Mouse (Mus musculus) CH12.LX (cell line): ENCODE data around the gene Arih1. TPM values are rescaled to one million over a fixed set of nuclear protein-coding genes. Genes with fewer than 3 reads are reported as not detected.

Source experiments
- DNase-seq: peaks from one replicate; pipeline ENCODE4 v3.0.0-alpha.2; 2013; ENCODE audit errors: extremely low read depth
- H3K27ac ChIP-seq: 2 replicates; pipeline ENCODE4 v1.5.1; 2012; ENCODE audit warnings: low read depth, mild to moderate bottlenecking, control low read depth, moderate library complexity; ENCODE audit not compliant: insufficient read depth
- H3K27me3 ChIP-seq: replicated peaks from 2 replicates; pipeline ENCODE3; 2012; ENCODE audit warnings: inconsistent platforms
- H3K36me3 ChIP-seq, 2 experiments: replicated peaks in 1 of 2; 2 replicates each; pipeline versions ENCODE3 to v1.6.1; 2012; ENCODE audit warnings: inconsistent platforms in 1 of 2, low read length in 1 of 2, mild to moderate bottlenecking in 1 of 2, mixed read lengths in 1 of 2, moderate library complexity in 1 of 2; ENCODE audit not compliant: control insufficient read depth in 1 of 2, insufficient read depth in 1 of 2
- H3K4me1 ChIP-seq, 2 experiments: 2 replicates each; pipeline ENCODE4 v1.6.1; 2012; ENCODE audit warnings: inconsistent platforms in 1 of 2, moderate library complexity in 1 of 2; ENCODE audit not compliant: insufficient read depth in 2 of 2, control insufficient read depth in 1 of 2
- H3K4me2 ChIP-seq: 2 replicates; pipeline ENCODE4 v1.6.1; 2012; ENCODE audit warnings: low read depth, mild to moderate bottlenecking, control low read depth; ENCODE audit not compliant: poor library complexity, insufficient read depth, severe bottlenecking
- H3K4me3 ChIP-seq, 3 experiments: fragments of 150-350 bp in 1 of 3; sonication (generic) in 1 of 3; replicated peaks in 1 of 3; 2 replicates each; pipeline versions ENCODE3 to v1.5.1; 2011 to 2012; ENCODE audit warnings: low read depth in 2 of 3, low read length in 2 of 3, mild to moderate bottlenecking in 2 of 3, moderate library complexity in 2 of 3, control low read depth in 1 of 3, improper control_type of control experiment in 1 of 3, inconsistent platforms in 1 of 3, mixed read lengths in 1 of 3; ENCODE audit not compliant: poor library complexity in 1 of 3
- H3K79me2 ChIP-seq: replicated peaks from 2 replicates; pipeline ENCODE4 v1.6.1; 2012; ENCODE audit warnings: mild to moderate bottlenecking, moderate library complexity; ENCODE audit not compliant: control insufficient read depth, poor library complexity, insufficient read depth, severe bottlenecking; ENCODE audit errors: extremely low read depth
- H3K9ac ChIP-seq: 2 replicates; pipeline ENCODE4 v1.6.1; 2012; ENCODE audit warnings: low read depth, mild to moderate bottlenecking, control low read depth, moderate library complexity; ENCODE audit not compliant: insufficient read depth
- H3K9me3 ChIP-seq: replicated peaks from 2 replicates; pipeline ENCODE3; 2012; ENCODE audit warnings: low read length, inconsistent platforms, mixed read lengths
- BHLHE40 ChIP-seq: IDR thresholded peaks from 2 replicates; pipeline ENCODE4 v1.6.1; 2011; ENCODE audit warnings: mild to moderate bottlenecking, low read depth, low read length, improper control_type of control experiment
- CTCF ChIP-seq, 2 experiments: IDR thresholded peaks in 1 of 2; conservative IDR thresholded peaks in 1 of 2; 2 replicates each; pipeline ENCODE4 v1.5.1; 2011 to 2012; ENCODE audit warnings: low read depth in 2 of 2, low read length in 2 of 2, improper control_type of control experiment in 1 of 2, inconsistent platforms in 1 of 2, mild to moderate bottlenecking in 1 of 2, moderate library complexity in 1 of 2
- E2F4 ChIP-seq: IDR thresholded peaks from 2 replicates; pipeline ENCODE4 v1.6.1; 2011; ENCODE audit warnings: low read depth, low read length, improper control_type of control experiment; ENCODE audit not compliant: insufficient replicate concordance
- ELF1 ChIP-seq: IDR thresholded peaks from 2 replicates; pipeline ENCODE4 v1.6.1; 2014; ENCODE audit warnings: low read depth, mild to moderate bottlenecking, inconsistent platforms, low read length, improper control_type of control experiment
- GABPA ChIP-seq: IDR thresholded peaks from 2 replicates; pipeline ENCODE4 v1.6.1; 2012; ENCODE audit warnings: low read depth, low read length, improper control_type of control experiment, inconsistent platforms; ENCODE audit not compliant: insufficient replicate concordance
- HCFC1 ChIP-seq: IDR thresholded peaks from 2 replicates; pipeline ENCODE4 v1.6.1; 2012; ENCODE audit warnings: low read depth, mild to moderate bottlenecking, inconsistent platforms, low read length, improper control_type of control experiment
- IRF4 ChIP-seq: IDR thresholded peaks from 2 replicates; pipeline ENCODE4 v1.6.1; 2014; ENCODE audit warnings: low read depth, mild to moderate bottlenecking, inconsistent platforms, low read length, improper control_type of control experiment
- KAT2A ChIP-seq: IDR thresholded peaks from 2 replicates; pipeline ENCODE4 v1.6.1; 2012; ENCODE audit warnings: low read length, improper control_type of control experiment, inconsistent platforms; ENCODE audit not compliant: insufficient replicate concordance
- MAFK ChIP-seq: IDR thresholded peaks from 2 replicates; pipeline ENCODE4 v1.6.1; 2011; ENCODE audit warnings: low read length, improper control_type of control experiment; ENCODE audit not compliant: insufficient replicate concordance
- MEF2A ChIP-seq: IDR thresholded peaks from 2 replicates; pipeline ENCODE4 v1.6.1; 2014; ENCODE audit warnings: low read depth, mild to moderate bottlenecking, inconsistent platforms, low read length, improper control_type of control experiment, borderline replicate concordance
- MXI1 ChIP-seq: IDR thresholded peaks from 2 replicates; pipeline ENCODE4 v1.6.1; 2011; ENCODE audit warnings: mild to moderate bottlenecking, low read depth, low read length, improper control_type of control experiment
- MYC ChIP-seq: IDR thresholded peaks from 2 replicates; pipeline ENCODE4 v1.6.1; 2011; ENCODE audit warnings: low read depth, mild to moderate bottlenecking, improper control_type of control experiment, low read length
- NELFE ChIP-seq: IDR thresholded peaks from 2 replicates; pipeline ENCODE4 v1.6.1; 2011; ENCODE audit warnings: low read depth, low read length, improper control_type of control experiment
- NRF1 ChIP-seq: IDR thresholded peaks from 2 replicates; pipeline ENCODE4 v1.6.1; 2014; ENCODE audit warnings: low read depth, mild to moderate bottlenecking, inconsistent platforms, low read length, improper control_type of control experiment, moderate library complexity
- PAX5 ChIP-seq: IDR thresholded peaks from 2 replicates; pipeline ENCODE4 v1.6.1; 2012; ENCODE audit warnings: low read length, inconsistent platforms, mixed read lengths
- POLR2A ChIP-seq: IDR thresholded peaks from 2 replicates; pipeline ENCODE4 v1.6.1; 2011; ENCODE audit warnings: low read depth, mild to moderate bottlenecking, improper control_type of control experiment, low read length
- POLR2AphosphoS2 ChIP-seq: IDR thresholded peaks from 2 replicates; pipeline ENCODE4 v1.6.1; 2011; ENCODE audit warnings: low read depth, low read length, improper control_type of control experiment
- RAD21 ChIP-seq: IDR thresholded peaks from 2 replicates; pipeline ENCODE4 v1.6.1; 2011; ENCODE audit warnings: low read depth, mild to moderate bottlenecking, low read length, improper control_type of control experiment, moderate library complexity
- RCOR1 ChIP-seq: conservative IDR thresholded peaks from 2 replicates; pipeline ENCODE4 v1.6.1; 2012; ENCODE audit warnings: low read depth, mild to moderate bottlenecking, inconsistent platforms, low read length, improper control_type of control experiment
- SMC3 ChIP-seq: IDR thresholded peaks from 2 replicates; pipeline ENCODE4 v1.6.1; 2011; ENCODE audit warnings: low read depth, low read length, improper control_type of control experiment
- TBP ChIP-seq: conservative IDR thresholded peaks from 2 replicates; pipeline ENCODE4 v1.6.1; 2011; ENCODE audit warnings: low read depth, low read length, improper control_type of control experiment
- TCF12 ChIP-seq: IDR thresholded peaks from 2 replicates; pipeline ENCODE4 v1.6.1; 2014; ENCODE audit warnings: low read depth, mild to moderate bottlenecking, inconsistent platforms, low read length, improper control_type of control experiment
- UBTF ChIP-seq: IDR thresholded peaks from 2 replicates; pipeline ENCODE4 v1.6.1; 2012; ENCODE audit warnings: low read depth, mild to moderate bottlenecking, inconsistent platforms, low read length, improper control_type of control experiment, moderate library complexity
- USF1 ChIP-seq: IDR thresholded peaks from 2 replicates; pipeline ENCODE4 v1.6.1; 2014; ENCODE audit warnings: low read depth, mild to moderate bottlenecking, inconsistent platforms, low read length, improper control_type of control experiment
- USF2 ChIP-seq: conservative IDR thresholded peaks from 2 replicates; pipeline ENCODE4 v1.6.1; 2011; ENCODE audit warnings: low read depth, low read length, improper control_type of control experiment
- ZMIZ1 ChIP-seq: IDR thresholded peaks from 2 replicates; pipeline ENCODE4 v1.6.1; 2012; ENCODE audit warnings: low read depth, mild to moderate bottlenecking, inconsistent platforms, low read length, improper control_type of control experiment
- ZNF384 ChIP-seq: IDR thresholded peaks from 2 replicates; pipeline ENCODE4 v1.6.1; 2012; ENCODE audit warnings: low read depth, low read length, improper control_type of control experiment, inconsistent platforms
- dilution Hi-C: fragments of 300-500 bp; cut with MboI; formaldehyde crosslinking; loops from 2 replicates; pipeline ENCODE4 v1.14.3; 2020; ENCODE audit warnings: low sequenced_read_pairs; ENCODE audit not compliant: extremely low pct_unique_long_range_greater_than_20kb, extremely low pct_ligation_motif_present
- in situ Hi-C: fragments of 300-500 bp; cut with MboI; formaldehyde crosslinking; loops from 3 replicates; pipeline ENCODE4 v1.14.3; 2019; ENCODE audit warnings: low sequenced_read_pairs, low pct_ligation_motif_present, low pct_unique_long_range_greater_than_20kb, mixed read lengths
- polyA plus RNA-seq: library from polyadenylated mRNA; unstranded; fragments of >175 nt; gene quantifications from 2 replicates; pipeline ENCODE4 v1.2.1, GENCODE M21; 2012; ENCODE audit warnings: low read depth; ENCODE audit not compliant: insufficient read length
- total RNA-seq, 2 experiments: library from RNA; depleted of rRNA; stranded (reverse); fragments of 300-350 nt in 1 of 2; fragments of >200 nt in 1 of 2; gene quantifications; 2 replicates each; pipeline ENCODE4 v1.2.3; 2012 to 2014

Arih1 gene
- total and polyA plus RNA-seq, 3 experiments = 38.7 to 68.7 (median 52.4) TPM

DNA sequence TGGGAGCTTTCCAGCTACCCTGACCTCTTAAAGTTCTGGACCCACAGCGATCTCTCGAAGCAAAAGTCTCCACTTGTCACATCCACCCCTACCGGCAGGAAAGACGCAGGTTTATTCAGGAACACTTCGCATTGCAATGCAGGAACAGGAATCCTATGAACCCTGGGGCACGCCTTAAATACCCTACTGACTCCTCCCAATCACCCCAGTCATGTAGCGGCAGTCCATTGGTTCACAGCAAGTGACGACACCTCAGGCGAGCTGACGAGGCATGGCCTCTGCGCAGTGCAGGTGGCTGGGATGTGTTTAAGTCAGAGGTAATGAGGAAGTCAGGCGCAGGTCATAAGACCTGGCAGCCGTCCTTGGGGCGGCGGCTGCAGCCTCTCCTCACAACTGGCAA lies 110.8 kb downstream of the Arih1 start:
- in situ Hi-C loops (no loop called here), dilution Hi-C loops (no loop called here)
- TF ChIP-seq E2F4 (no peak), NRF1 (no peak), ELF1 (no peak), ZNF384 (no peak), POLR2AphosphoS2 (no peak), MEF2A (no peak), RCOR1 (no peak), USF1 (no peak), BHLHE40 (no peak), ZMIZ1 (no peak)
- Histone ChIP-seq H3K4me1 (no peaks in the 10 kb centered on the region), H3K36me3 (no peaks in the 10 kb centered on the region), H3K4me2 (no peak overlapping the region), H3K27ac (no peak overlapping the region), H3K9ac (no peak overlapping the region), H3K27me3 (no peaks in the 10 kb centered on the region), H3K4me3 (no peak overlapping the region), H3K9me3 (peaks cover 6% of the 10 kb centered on the region), H3K79me2 (no peaks in the 10 kb centered on the region)
- DNase-seq = no peak

DNA sequence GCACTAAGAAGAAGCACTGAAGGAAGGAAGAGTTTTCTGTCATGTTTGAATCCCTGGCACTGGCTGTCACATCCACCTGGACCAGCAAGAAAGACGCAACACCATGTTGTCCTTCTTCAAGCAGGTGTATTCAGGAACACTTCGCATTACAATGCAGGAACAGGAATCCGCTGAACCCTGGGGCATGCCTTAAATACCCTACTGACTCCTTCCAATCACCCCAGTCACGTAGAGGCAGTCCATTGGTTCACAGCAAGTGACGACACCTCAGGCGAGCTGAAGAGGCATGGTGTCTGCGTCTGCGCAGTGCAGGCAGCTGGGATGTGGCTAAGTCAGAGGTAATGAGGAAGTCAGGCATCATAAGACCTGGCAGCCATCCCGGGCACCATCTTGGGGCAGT lies 116.8 kb downstream of the Arih1 start:
- Histone ChIP-seq H3K27me3 (no peaks in the 10 kb centered on the region), H3K4me1 (peaks cover 0 to 4% of the 10 kb centered on the region in 2 experiments; a peak in 1 of 4 replicates), H3K4me2 (no peak overlapping the region), H3K27ac (no peak overlapping the region), H3K9ac (no peak overlapping the region), H3K36me3 (no peaks in the 10 kb centered on the region), H3K79me2 (no peaks in the 10 kb centered on the region), H3K4me3 (no peak overlapping the region), H3K9me3 (peaks cover 9% of the 10 kb centered on the region)
- DNase-seq = no peak
- in situ Hi-C loops = no loop called here
- dilution Hi-C loops = no loop called here
- TF ChIP-seq PAX5 (no peak), MXI1 (no peak), MYC (no peak), USF2 (no peak), POLR2A (no peak), SMC3 (no peak), TCF12 (no peak), HCFC1 (no peak), NELFE (no peak), USF1 (no peak), UBTF (no peak), KAT2A (no peak), TBP (no peak), RAD21 (no peak), MAFK (no peak), GABPA (no peak), CTCF (conservative IDR thresholded peaks at IDR 0.05 in 1 of 2, IDR thresholded peaks at IDR 0.05 in 1 of 2; ENCODE audit: low read depth in 2 of 2, low read length in 2 of 2) (no peak), IRF4 (no peak), MEF2A (no peak)
